Mouse (Mus musculus) right cerebral cortex, postnatal 4 days (tissue): ENCODE measurements around the gene Mipol1.
"Not testable (repeated sequence)": the region's sequence is repeated elsewhere in the genome, so short reads cannot be mapped to it uniquely, and the experiment has no call there.

Experiments used
- DNase-seq: peaks from one replicate; pipeline ENCODE4 v3.0.0-alpha.2; 2022

Gene Mipol1

GRCm38 (mm10) chr12:57230192-57230706 lies at the start of gene Mipol1, which contains the start of gene Prps1l3:
Gene Mipol1 (plus strand): TSS chr12:57230427.
Gene Prps1l3 (plus strand): TSS chr12:57230412.
- DNase-seq, result peak; percentile 87

GRCm38 (mm10) chr12:57184401-57185147 lies 45.7 kb upstream of the Mipol1 start:
- DNase-seq, result no peak

DNA sequence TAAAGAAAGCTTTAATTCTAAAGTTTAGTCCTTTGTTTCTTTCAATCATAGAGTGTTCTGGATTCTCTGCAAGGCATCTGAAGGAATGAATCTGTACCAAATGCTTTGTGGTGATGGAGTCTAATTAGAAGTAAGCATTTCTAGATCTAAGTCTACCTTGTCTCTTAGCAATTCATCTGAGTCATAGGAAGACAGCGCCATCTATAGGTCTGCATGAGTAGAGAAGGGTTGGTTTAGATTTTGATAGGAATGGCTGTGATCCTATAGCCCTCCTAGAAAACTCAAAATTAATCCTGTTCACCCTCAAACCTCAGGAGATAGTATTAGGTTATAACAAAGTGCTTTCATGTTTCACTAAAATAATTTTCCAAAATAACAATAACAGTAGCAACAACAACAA lies 44.8 kb upstream of the Mipol1 start:
- no peak for DNase-seq

DNA sequence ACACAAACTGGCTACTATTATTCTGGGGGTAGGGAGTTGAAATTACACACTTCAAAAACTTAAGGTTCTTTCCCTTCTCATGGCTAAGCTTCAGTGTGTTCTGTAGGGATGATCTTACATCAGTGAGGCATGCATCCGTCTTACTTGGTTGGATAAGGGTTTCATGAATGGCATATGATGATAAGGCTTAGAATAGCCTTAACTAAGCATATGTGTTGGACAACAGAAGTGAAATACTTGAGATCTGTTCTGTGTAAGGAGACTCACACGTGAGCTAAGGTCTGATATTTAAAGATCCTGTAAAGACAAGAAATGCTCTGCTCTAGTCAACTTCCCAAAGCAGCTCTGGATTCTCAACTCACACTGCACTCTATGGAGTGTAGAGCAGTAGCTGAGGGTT lies 44.1 kb upstream of the Mipol1 start:
- DNase-seq, result no peak

DNA sequence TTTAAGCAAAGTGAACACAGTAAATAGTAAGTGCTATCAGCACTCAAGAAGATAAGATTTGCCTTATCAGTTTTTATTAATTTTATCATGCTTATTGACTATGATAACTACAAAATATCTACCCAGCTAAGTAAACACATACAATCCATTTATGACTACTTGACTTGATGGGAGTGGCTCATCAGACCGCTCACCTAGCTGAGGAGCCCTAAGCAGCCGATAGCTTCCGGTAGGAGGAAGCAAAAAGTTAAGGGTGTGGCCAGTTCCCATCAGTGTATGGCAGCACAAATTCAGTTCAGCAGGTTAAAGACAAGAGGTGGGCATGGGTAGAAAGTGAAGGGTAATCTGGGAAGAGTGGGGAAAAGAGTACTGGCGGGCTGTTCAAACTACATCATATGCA lies 43.2 kb upstream of the Mipol1 start:
- no peak for DNase-seq

- DNase-seq, result no peak
Measured at GRCm38 (mm10) chr12:57194609-57195008, 35.6 kb upstream of the Mipol1 start.

GRCm38 (mm10) chr12:57196286-57196607 lies 34.0 kb upstream of the Mipol1 start:
- DNase-seq, result no peak

DNA sequence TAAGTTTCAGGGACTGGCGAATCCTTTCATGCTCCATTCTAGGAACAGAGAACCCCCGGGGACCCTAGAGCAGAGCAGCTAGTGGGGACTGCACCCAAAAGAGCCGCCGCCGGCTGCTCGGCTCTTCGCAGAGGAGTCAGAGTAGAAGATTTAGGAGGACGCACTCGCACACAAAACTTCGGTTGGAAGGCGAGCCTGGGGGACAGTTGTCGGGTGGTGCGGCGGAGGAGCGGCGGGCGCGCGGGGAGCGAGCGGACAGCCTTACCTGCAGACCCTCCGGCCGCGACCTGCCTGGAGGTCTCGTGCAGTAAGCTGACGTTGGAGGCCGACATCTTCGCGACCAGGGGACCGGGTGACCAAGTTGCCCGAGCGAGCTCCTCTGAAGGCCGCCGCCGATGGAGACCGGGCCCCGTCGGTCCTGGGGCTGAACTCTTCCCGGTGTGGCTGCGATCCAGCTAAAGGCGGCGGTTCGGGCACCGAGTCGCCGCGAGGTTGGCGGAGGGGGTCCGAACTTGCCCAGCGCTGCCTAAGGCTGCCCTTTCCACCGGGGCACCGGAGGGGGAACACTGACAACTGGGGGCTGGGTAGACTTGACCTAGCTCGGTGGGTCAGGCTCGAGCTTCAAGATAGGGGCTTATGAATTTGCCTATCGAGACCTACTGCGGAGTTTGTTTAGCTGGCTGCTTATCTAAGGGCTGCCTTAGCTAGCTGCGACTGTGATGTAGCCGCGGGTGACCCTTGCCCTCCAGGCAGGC lies 33.4 kb upstream of the Mipol1 start:
- DNase-seq, result peak; percentile 19

DNA sequence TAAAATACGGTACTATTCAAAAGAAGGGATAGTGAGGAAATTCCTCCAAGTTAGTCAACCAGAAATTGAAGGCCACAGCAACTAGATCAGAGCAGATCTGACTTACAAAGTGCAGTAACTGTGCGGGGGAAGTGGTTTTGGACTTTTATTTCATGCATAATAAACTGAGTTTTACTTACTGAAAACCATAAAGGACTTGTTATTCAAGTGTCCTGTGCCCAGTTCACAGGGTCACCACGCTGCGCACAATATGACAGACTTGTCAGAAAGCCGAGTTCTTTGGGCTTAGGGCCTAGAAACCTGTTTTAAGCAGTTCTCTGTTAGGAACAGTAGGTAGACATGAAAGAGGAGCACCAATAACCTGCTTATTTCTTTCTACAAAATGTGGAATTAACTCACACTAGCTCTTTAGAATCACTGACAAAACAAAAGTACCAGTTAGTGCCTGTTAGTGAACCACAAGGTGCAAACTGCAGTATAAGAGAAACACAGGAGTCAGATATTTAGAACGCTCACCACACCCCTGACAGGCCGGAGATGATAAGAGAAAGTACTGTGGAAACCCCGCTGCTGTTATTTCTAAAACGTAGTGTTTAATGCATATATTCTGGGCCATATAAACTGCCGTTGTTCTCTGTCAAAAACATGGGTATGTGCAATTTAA lies 32.7 kb upstream of the Mipol1 start, which contains the start of gene Slc25a21:
Gene Slc25a21, minus strand, starts transcription at position 110 of the 664 bp plus-strand sequence.
- no peak for DNase-seq

DNA sequence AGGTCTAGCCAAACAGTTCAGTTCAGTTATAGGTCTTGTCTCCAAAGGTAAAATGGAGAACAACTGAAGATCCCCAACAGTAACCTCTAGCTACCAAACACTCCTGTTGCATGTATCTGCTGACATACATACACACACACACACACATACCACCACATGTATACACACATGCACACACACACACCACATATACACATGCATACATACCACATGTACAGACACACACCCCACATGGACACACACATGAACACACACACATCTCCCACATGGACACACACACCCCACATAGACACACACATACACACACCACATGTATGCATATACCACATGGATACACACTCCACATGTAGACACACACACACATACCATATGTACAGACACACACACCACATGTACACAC lies 32.0 kb upstream of the Mipol1 start:
- no peak for DNase-seq

GRCm38 (mm10) chr12:57199427-57199826 lies 30.8 kb upstream of the Mipol1 start:
- DNase-seq, result no peak

DNA sequence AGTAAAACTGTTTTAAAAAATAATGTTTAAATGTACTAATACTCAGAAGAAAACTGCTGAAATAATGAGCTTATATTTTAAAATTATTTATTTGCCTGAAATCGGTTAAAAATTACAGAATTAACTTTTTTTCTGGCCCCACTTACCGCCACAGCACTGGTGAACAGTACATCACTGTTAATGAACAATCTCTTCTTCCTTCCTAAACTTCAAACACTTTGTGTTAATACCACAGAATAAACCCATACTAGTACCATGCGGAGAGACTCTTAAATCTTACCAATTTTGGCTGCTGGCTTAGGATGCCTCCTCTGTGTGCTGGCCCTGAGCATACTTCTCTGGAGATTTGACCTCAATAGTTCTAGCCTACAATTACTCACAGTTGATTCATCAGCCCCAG lies 28.3 kb upstream of the Mipol1 start:
- DNase-seq, result no peak

DNA sequence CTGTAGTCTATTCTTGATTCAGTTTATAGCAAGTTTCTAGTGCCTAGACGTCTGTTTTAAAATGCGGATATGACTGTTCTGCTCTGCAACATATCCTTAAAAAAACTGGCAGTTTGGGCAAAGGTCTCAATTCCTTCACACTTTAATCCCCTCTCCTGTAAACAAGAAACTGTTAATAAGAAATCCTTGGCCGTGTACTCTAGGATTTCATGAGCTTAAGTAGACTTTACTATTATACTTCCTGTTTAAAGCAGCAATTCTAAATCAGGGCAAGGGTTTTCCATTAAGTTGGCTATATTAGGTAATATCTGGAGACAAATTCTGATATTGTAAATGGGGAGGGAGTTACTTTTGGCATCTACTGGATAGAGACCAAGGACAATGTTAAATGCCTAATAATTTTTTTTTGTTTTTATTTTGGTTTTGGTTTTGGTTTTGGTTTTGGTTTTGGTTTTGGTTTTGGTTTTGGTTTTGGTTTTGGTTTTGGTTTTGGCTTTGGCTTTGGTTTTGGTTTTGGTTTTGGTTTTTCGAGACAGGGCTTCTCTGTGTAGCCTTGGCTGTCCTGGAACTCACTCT lies 25.9 kb upstream of the Mipol1 start:
- DNase-seq, result no peak

- DNase-seq, result peak; percentile 40
Measured at GRCm38 (mm10) chr12:57211353-57212311, 18.6 kb upstream of the Mipol1 start.

DNA sequence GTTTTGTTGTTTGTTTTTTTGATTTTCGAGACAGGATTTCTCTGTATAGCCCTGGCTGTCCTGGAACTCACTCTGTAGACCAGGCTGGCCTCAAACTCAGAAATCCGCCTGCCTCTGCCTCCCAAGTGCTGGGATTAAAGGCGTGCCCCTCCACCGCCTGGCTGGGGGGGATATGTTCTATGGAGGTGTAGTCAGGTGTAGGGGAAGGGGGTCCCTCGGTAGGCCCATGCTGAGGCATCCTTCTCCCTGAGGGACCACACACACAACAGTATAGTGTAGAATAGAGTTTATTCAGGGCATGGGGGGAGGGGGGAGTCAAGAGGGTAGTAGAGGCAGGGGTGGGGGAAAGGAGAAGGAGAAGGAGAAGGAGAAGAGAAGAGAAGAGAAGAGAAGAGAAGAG lies 17.8 kb upstream of the Mipol1 start:
- DNase-seq, result not testable (repeated sequence)

- no peak for DNase-seq
Measured at GRCm38 (mm10) chr12:57226411-57226810, 3.8 kb upstream of the Mipol1 start.

DNA sequence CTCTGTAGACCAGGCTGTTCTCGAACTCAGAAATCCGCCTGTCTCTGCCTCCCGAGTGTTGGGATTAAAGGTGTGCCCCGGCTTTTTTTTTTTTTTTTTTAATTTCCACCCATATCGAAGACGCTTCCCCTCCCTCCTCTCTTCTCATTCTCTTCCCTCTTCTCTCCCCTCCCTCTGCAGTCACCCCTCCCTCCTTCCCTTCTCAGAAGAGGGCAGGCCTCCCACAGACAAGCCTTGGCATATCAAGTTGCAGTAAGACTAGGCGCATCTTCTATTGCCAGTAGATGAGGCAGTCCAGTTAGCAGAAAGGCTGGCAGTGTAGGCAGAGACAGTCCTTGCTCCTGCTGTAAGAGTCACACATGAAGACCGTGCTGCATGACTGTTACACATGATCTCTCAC lies 2.5 kb upstream of the Mipol1 start:
- DNase-seq, result no peak

DNA sequence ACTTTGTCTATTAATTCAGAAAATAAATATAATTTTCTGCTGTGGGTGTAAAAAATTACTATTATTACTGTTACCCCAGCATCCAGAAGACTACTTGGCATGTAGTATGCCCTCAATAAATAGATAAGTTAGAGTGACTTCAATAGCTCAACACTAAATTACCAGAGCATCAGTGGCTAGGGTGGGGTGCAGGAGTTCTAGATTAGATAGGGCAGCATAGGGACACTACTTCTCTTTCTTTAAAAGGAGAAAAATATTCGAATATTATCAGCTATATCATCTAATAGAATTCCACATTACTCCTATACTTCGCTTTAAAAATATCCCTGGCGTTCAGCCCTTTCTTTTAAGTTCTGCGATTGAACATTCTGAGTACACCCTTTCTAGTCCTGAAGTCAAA lies 524 bp upstream of the Mipol1 start:
- no peak for DNase-seq

GRCm38 (mm10) chr12:57231085-57231875 lies 1.1 kb downstream of the Mipol1 start:
- no peak for DNase-seq

DNA sequence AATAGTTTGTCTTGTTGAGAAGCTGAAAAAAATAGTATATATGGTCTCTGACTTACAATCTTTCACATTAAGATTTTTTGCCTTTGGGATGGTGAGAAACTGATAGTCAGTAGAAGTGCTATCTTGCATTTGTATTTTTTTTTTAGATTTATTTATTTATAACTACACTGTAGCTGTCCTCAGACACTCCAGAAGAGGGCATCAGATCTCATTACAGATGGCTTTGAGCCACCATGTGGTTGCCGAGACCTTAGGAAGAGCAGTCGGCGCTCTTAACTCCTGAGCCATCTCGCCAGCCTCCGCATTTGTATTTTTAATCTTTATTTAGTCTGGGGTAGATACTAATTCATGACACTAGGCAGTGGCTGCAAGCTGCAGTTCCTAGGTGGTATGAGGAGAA lies 3.2 kb downstream of the Mipol1 start:
- no peak for DNase-seq
